Mouse (Mus musculus): ENCODE data around the gene Cabp4. TPM values are rescaled to one million over a fixed set of nuclear protein-coding genes. Genes with fewer than 3 reads are reported as not detected.

Gene Cabp4
- polyA plus RNA-seq, 2 experiments: 0.15 TPM; not detected in 1

GRCm38 (mm10) chr19:4147022-4147405 lies 3.2 kb upstream of the Cabp4 start:
- Histone ChIP-seq H3K4me3 (ENCODE audit: insufficient read depth in 1 of 2, low read depth in 2 of 2, low read length in 2 of 2) (no peak overlapping the region), H3K4me1 (replicated peaks; ENCODE audit: control insufficient read depth in 2 of 2, insufficient read depth in 2 of 2, low read length in 1 of 2) (peaks cover 4 to 12% of the 10 kb centered on the region in 2 experiments), H3K4me2 (ENCODE audit: low read depth) (no peak overlapping the region), H3K9ac (replicated peaks) (no peak overlapping the region), H3K36me3 (replicated peaks; ENCODE audit: control insufficient read depth, insufficient read depth, low read depth) (0 out of 2 replicates have a peak, but pooled peaks cover 3% of the 10 kb centered on the region), H3K27me3 (ENCODE audit: control insufficient read depth, insufficient read depth, low read length) (no peaks in the 10 kb centered on the region), H3K9me3 (ENCODE audit: control insufficient read depth, low read length) (no peaks in the 10 kb centered on the region), H3K27ac (no peak overlapping the region)
- TF ChIP-seq CTCF (IDR thresholded peaks at IDR 0.05; ENCODE audit: low read depth): no peak
- ATAC-seq (ENCODE audit: insufficient read depth) (no peak), DNase-seq (ENCODE audit: low read depth in 3 of 3, low spot score in 3 of 3) (no peak)
- WGBS (ENCODE audit: insufficient replicate concordance): 57% methylated on average over 3 of the region's 3 CpGs

GRCm38 (mm10) chr19:4146366-4147021 lies 2.7 kb upstream of the Cabp4 start:
- DNase-seq (ENCODE audit: low read depth in 3 of 3, low spot score in 3 of 3) (no peak), ATAC-seq (ENCODE audit: insufficient read depth) (no peak)
- Histone ChIP-seq H3K4me3 (ENCODE audit: insufficient read depth in 1 of 2, low read depth in 2 of 2, low read length in 2 of 2) (no peak overlapping the region), H3K4me1 (replicated peaks; ENCODE audit: control insufficient read depth in 2 of 2, insufficient read depth in 2 of 2, low read length in 1 of 2) (peaks cover 4 to 12% of the 10 kb centered on the region in 2 experiments), H3K27ac (no peak overlapping the region), H3K4me2 (ENCODE audit: low read depth) (no peak overlapping the region), H3K36me3 (replicated peaks; ENCODE audit: control insufficient read depth, insufficient read depth, low read depth) (0 out of 2 replicates have a peak, but pooled peaks cover 3% of the 10 kb centered on the region), H3K9me3 (ENCODE audit: control insufficient read depth, low read length) (no peaks in the 10 kb centered on the region), H3K9ac (replicated peaks) (no peak overlapping the region), H3K27me3 (ENCODE audit: control insufficient read depth, insufficient read depth, low read length) (no peaks in the 10 kb centered on the region)
- TF ChIP-seq EP300 (IDR thresholded peaks at IDR 0.05; ENCODE audit: low read depth): no peak
- TF ChIP-seq CTCF (IDR thresholded peaks at IDR 0.05; ENCODE audit: low read depth): no peak
- 66% methylated on average over 12 of the region's 12 CpGs for WGBS (ENCODE audit: insufficient replicate concordance)

GRCm38 (mm10) chr19:4145936-4146335 lies 2.1 kb upstream of the Cabp4 start:
- Histone ChIP-seq H3K4me2 (ENCODE audit: low read depth) (no peak overlapping the region), H3K4me1 (replicated peaks; ENCODE audit: control insufficient read depth in 2 of 2, insufficient read depth in 2 of 2, low read length in 1 of 2) (peaks cover 4 to 12% of the 10 kb centered on the region in 2 experiments), H3K9me3 (ENCODE audit: control insufficient read depth, low read length) (no peaks in the 10 kb centered on the region), H3K4me3 (ENCODE audit: insufficient read depth in 1 of 2, low read depth in 2 of 2, low read length in 2 of 2) (no peak overlapping the region), H3K9ac (replicated peaks) (no peak overlapping the region), H3K27ac (no peak overlapping the region), H3K36me3 (replicated peaks; ENCODE audit: control insufficient read depth, insufficient read depth, low read depth) (0 out of 2 replicates have a peak, but pooled peaks cover 2% of the 10 kb centered on the region), H3K27me3 (ENCODE audit: control insufficient read depth, insufficient read depth, low read length) (no peaks in the 10 kb centered on the region)
- TF ChIP-seq EP300 (IDR thresholded peaks at IDR 0.05; ENCODE audit: low read depth) (no peak), CTCF (IDR thresholded peaks at IDR 0.05; ENCODE audit: low read depth) (no peak)
- DNase-seq (ENCODE audit: low read depth in 3 of 3, low spot score in 3 of 3) (no peak), ATAC-seq (ENCODE audit: insufficient read depth) (no peak)
- WGBS (ENCODE audit: insufficient replicate concordance): 81% methylated on average over 5 of the region's 5 CpGs

DNA sequence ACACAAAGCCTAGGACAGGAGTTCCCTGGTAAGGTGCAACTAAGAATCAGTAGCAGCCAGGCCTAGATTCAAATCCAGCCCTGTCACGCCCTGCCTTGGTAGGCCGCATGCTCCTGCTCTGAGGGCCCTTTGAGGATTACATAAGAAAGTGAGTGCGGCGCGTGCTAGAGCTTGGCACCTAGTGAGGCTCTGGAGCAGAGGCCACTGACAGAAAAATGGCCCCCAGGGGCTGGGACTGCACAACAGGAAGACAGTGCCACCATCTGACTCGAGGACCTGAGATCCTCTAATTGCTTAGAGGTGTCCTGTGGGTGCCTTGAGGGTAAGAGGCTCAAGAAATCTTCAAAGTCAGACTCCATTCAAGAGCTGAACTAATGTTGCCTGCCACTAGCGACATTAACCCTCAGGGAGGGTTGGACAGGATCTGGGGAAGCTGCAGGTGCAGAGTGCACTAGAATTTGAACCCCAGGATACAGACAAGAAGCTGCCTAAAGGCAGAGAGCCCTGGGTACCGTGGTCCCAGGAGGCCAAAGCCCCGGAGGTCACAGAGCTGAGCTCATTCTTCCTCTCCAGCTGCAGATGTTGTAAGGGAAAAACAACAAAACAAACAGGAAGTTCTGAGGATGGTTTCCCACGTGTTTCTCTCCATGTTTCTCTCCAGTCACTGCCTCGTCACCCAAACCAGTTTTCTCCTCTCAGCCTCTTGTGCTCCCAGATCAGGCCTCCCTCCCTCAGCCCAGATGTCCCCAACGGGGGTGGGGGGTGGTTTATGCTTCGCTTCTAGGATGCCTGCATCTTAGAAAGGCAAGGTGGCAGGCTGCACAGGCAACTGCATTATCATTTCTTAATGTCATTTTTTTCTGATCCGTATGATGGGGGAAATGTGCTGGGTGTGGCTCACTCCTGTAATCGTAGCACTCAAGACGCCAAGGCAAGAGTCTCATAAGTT lies 991 bp upstream of the Cabp4 start:
- H3K27ac ChIP-seq: no peak overlapping the region
- H3K36me3 ChIP-seq (replicated peaks; ENCODE audit: control insufficient read depth, insufficient read depth, low read depth): no peaks in the 10 kb centered on the region
- H3K27me3 ChIP-seq (ENCODE audit: control insufficient read depth, insufficient read depth, low read length): no peaks in the 10 kb centered on the region
- DNase-seq (ENCODE audit: low read depth in 3 of 3, low spot score in 3 of 3) (no peak), ATAC-seq (ENCODE audit: insufficient read depth) (no peak)
- peaks cover 4 to 12% of the 10 kb centered on the region in 2 experiments for H3K4me1 ChIP-seq (replicated peaks; ENCODE audit: control insufficient read depth in 2 of 2, insufficient read depth in 2 of 2, low read length in 1 of 2)
- WGBS (ENCODE audit: insufficient replicate concordance): 65% methylated on average over 16 of the region's 16 CpGs
- no peak for TF ChIP-seq CTCF (IDR thresholded peaks at IDR 0.05; ENCODE audit: low read depth)
- no peak for TF ChIP-seq EP300 (IDR thresholded peaks at IDR 0.05; ENCODE audit: low read depth)
- H3K9ac ChIP-seq (replicated peaks): no peak overlapping the region
- no peak overlapping the region for H3K4me2 ChIP-seq (ENCODE audit: low read depth)
- H3K4me3 ChIP-seq (ENCODE audit: insufficient read depth in 1 of 2, low read depth in 2 of 2, low read length in 2 of 2): no peak overlapping the region
- no peaks in the 10 kb centered on the region for H3K9me3 ChIP-seq (ENCODE audit: control insufficient read depth, low read length)
